Mouse (Mus musculus): ENCODE results near the gene Olfr31. TPM values are rescaled to one million over a fixed set of nuclear protein-coding genes. Genes with fewer than 3 reads are reported as not detected.
A peak's percentile ranks its signal among the peaks of the same experiment; 100 is the strongest.

Olfr31 gene
- not detected for total RNA-seq (2021)
- polyA plus RNA-seq (2012; rRNA removed): not detected in 2 replicates
- long read RNA-seq: 0 reads

- Histone ChIP-seq H3K4me3 (no peak within 1 kb of the TSS), H3K27me3 (ENCODE audit: control insufficient read depth, insufficient read depth, low read length) (no peaks in the 10 kb centered on the region), H3K36me3 (ENCODE audit: control insufficient read depth, insufficient read depth, low read length) (no peaks in the 10 kb centered on the region), H3K9ac (ENCODE audit: low read depth, low read length) (no peak within 1 kb of the TSS), H3K27ac (no peak within 1 kb of the TSS), H3K4me1 (ENCODE audit: control insufficient read depth, insufficient read depth, low read length) (no peaks in the 10 kb centered on the region), H3K79me2 (replicated peaks; ENCODE audit: control insufficient read depth, insufficient read depth, low read length) (no peaks in the 10 kb centered on the region)
- no peak for TF ChIP-seq EP300 (IDR thresholded peaks at IDR 0.05; ENCODE audit: insufficient read depth, low read depth, low read length)
- no peak for TF ChIP-seq POLR2A (IDR thresholded peaks at IDR 0.05; ENCODE audit: insufficient read depth, low read depth, low read length)
- TF ChIP-seq CTCF (IDR thresholded peaks at IDR 0.05): no peak
- no peak for DNase-seq
- intact Hi-C loops (cut with DNase I): no loop called here
Measured at GRCm38 (mm10) chr14:14322528-14322927, at the start of gene Olfr31. Olfr31 (plus strand) TSS chr14:14322828.

- peak; percentile 20 to 25 for DNase-seq
- H3K36me3 ChIP-seq (ENCODE audit: control insufficient read depth, insufficient read depth, low read length): no peaks in the 10 kb centered on the region
- H3K4me3 ChIP-seq: no peak overlapping the region
- intact Hi-C loops (cut with DNase I): no loop called here
- no peaks in the 10 kb centered on the region for H3K79me2 ChIP-seq (replicated peaks; ENCODE audit: control insufficient read depth, insufficient read depth, low read length)
- H3K4me1 ChIP-seq (ENCODE audit: control insufficient read depth, insufficient read depth, low read length): no peaks in the 10 kb centered on the region
- whole genome bisulfite sequencing: 44% methylated on average over 7 of the region's 7 CpGs
- no peak overlapping the region for H3K27ac ChIP-seq
- H3K9ac ChIP-seq (ENCODE audit: low read depth, low read length): no peak overlapping the region
- no peaks in the 10 kb centered on the region for H3K27me3 ChIP-seq (ENCODE audit: control insufficient read depth, insufficient read depth, low read length)
- 0 out of 2 replicates have a peak, but pooled peaks have one; percentile 7 for TF ChIP-seq CTCF (IDR thresholded peaks at IDR 0.05)
- TF ChIP-seq POLR2A (IDR thresholded peaks at IDR 0.05; ENCODE audit: insufficient read depth, low read depth, low read length): no peak
- TF ChIP-seq EP300 (IDR thresholded peaks at IDR 0.05; ENCODE audit: insufficient read depth, low read depth, low read length): no peak
Measured at GRCm38 (mm10) chr14:14294426-14294825, 28.2 kb upstream of the Olfr31 start.

GRCm38 (mm10) chr14:14308938-14309337 lies 13.7 kb upstream of the Olfr31 start:
- no peak overlapping the region for H3K27ac ChIP-seq
- TF ChIP-seq EP300 (IDR thresholded peaks at IDR 0.05; ENCODE audit: insufficient read depth, low read depth, low read length): no peak
- no peak for TF ChIP-seq CTCF (IDR thresholded peaks at IDR 0.05)
- no peak for TF ChIP-seq POLR2A (IDR thresholded peaks at IDR 0.05; ENCODE audit: insufficient read depth, low read depth, low read length)
- no peak for DNase-seq
- no peak overlapping the region for H3K9ac ChIP-seq (ENCODE audit: low read depth, low read length)
- no peaks in the 10 kb centered on the region for H3K79me2 ChIP-seq (replicated peaks; ENCODE audit: control insufficient read depth, insufficient read depth, low read length)
- intact Hi-C loops (cut with DNase I): no loop called here
- no peaks in the 10 kb centered on the region for H3K4me1 ChIP-seq (ENCODE audit: control insufficient read depth, insufficient read depth, low read length)
- no peaks in the 10 kb centered on the region for H3K27me3 ChIP-seq (ENCODE audit: control insufficient read depth, insufficient read depth, low read length)
- WGBS: 42% methylated on average over 16 of the region's 16 CpGs
- no peaks in the 10 kb centered on the region for H3K36me3 ChIP-seq (ENCODE audit: control insufficient read depth, insufficient read depth, low read length)
- H3K4me3 ChIP-seq: no peak overlapping the region

- Histone ChIP-seq H3K79me2 (replicated peaks; ENCODE audit: control insufficient read depth, insufficient read depth, low read length) (no peaks in the 10 kb centered on the region), H3K4me3 (no peak overlapping the region), H3K36me3 (ENCODE audit: control insufficient read depth, insufficient read depth, low read length) (no peaks in the 10 kb centered on the region), H3K27ac (no peak overlapping the region), H3K4me1 (ENCODE audit: control insufficient read depth, insufficient read depth, low read length) (no peaks in the 10 kb centered on the region), H3K27me3 (ENCODE audit: control insufficient read depth, insufficient read depth, low read length) (no peaks in the 10 kb centered on the region), H3K9ac (ENCODE audit: low read depth, low read length) (no peak overlapping the region)
- no peak for DNase-seq
- 38% methylated on average over 14 of the region's 14 CpGs for WGBS
- intact Hi-C loops (cut with DNase I): no loop called here
- TF ChIP-seq EP300 (IDR thresholded peaks at IDR 0.05; ENCODE audit: insufficient read depth, low read depth, low read length) (no peak), POLR2A (IDR thresholded peaks at IDR 0.05; ENCODE audit: insufficient read depth, low read depth, low read length) (no peak), CTCF (IDR thresholded peaks at IDR 0.05) (no peak)
Measured at GRCm38 (mm10) chr14:14309416-14309815, 13.2 kb upstream of the Olfr31 start.

GRCm38 (mm10) chr14:14345113-14345871 lies 22.7 kb downstream of the Olfr31 start:
- Histone ChIP-seq H3K36me3 (ENCODE audit: control insufficient read depth, insufficient read depth, low read length) (no peaks in the 10 kb centered on the region), H3K4me3 (peak overlapping the region; percentile 77), H3K4me1 (ENCODE audit: control insufficient read depth, insufficient read depth, low read length) (no peaks in the 10 kb centered on the region), H3K27ac (peak overlapping the region; percentile 83), H3K27me3 (ENCODE audit: control insufficient read depth, insufficient read depth, low read length) (no peaks in the 10 kb centered on the region), H3K79me2 (replicated peaks; ENCODE audit: control insufficient read depth, insufficient read depth, low read length) (no peaks in the 10 kb centered on the region), H3K9ac (ENCODE audit: low read depth, low read length) (peak overlapping the region; percentile 37)
- TF ChIP-seq CTCF (IDR thresholded peaks at IDR 0.05) (peak; percentile 70), POLR2A (IDR thresholded peaks at IDR 0.05; ENCODE audit: insufficient read depth, low read depth, low read length) (0 out of 2 replicates have a peak, but pooled peaks have one; percentile 21), EP300 (IDR thresholded peaks at IDR 0.05; ENCODE audit: insufficient read depth, low read depth, low read length) (0 out of 2 replicates have a peak, but pooled peaks have one; percentile 56)
- 4% methylated on average over 39 of the region's 40 CpGs for WGBS
- intact Hi-C loops (cut with DNase I): loop anchor here (10.0 kb wide), 3 partner anchors 220 to 520 kb away; partner anchors contain the start of genes Psmd6 and Slc4a7
- DNase-seq: peak; percentile 90 to 93
